Mouse (Mus musculus): ENCODE measurements around the gene Irf2. TPM values are rescaled to one million over a fixed set of nuclear protein-coding genes. Genes with fewer than 3 reads are reported as not detected.
A peak's percentile ranks its signal among the peaks of the same experiment; 100 is the strongest.

The Irf2 gene
- polyA plus RNA-seq, 1 experiment from 2014 or later, result 10.6 TPM

DNA sequence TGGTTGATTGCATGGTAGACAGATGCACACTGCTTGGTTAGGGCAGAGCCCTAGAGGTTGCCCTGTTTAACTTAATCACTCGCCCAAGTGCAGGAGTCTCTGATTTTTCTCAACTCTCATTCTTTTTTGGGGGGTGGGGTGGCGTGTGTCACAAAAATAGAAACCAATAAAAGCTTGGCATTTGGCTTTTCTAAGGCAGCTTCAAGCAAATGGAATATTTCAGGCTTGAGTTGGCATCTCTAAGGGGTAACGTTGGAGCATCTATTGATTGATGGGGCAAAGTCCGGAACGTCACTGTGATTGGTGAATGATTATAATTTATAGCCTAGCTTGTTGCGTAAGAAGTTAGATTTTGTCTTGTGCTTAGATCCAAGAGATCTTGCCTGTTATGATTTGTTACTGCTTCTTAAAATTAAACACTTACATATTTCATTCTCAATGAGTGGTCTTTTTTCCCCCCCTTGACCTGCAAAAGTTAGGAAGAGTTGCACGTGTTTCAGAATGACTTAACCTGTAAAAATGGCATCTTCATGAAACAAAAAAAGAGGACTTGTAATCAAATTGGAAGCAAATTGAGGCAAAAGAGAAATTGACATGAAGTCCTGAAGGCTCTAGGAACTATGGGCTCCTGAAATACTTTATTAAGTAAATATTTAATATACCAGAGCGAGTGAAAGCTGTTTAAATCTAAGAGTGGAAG, 2.6 kb downstream of the Irf2 start:
- H3K4me2 ChIP-seq (ENCODE audit: low read depth, low read length), result peak overlapping the region; percentile 88
- no peaks in the 10 kb centered on the region for H3K36me3 ChIP-seq (ENCODE audit: control insufficient read depth, insufficient read depth)
- H3K9ac ChIP-seq (ENCODE audit: low read depth, low read length), result peak overlapping the region; percentile 95; the same call in 1 of the 2 replicates
- peak overlapping the region; percentile 93 for H3K27ac ChIP-seq (ENCODE audit: low read length)
- peak overlapping the region; percentile 96 for H3K4me3 ChIP-seq (ENCODE audit: low read depth, low read length)
- H3K4me1 ChIP-seq (ENCODE audit: control insufficient read depth, low read depth, low read length), result peaks cover 27% of the 10 kb centered on the region
- WGBS (ENCODE audit: insufficient replicate concordance), result 38% methylated on average over 8 of the region's 8 CpGs
- H3K9me3 ChIP-seq (replicated peaks; ENCODE audit: control insufficient read depth, low read length), result no peaks in the 10 kb centered on the region
- ATAC-seq (ENCODE audit: low read depth), result no peak
- H3K27me3 ChIP-seq (ENCODE audit: control insufficient read depth, insufficient read depth, low read depth, low read length), result no peaks in the 10 kb centered on the region

DNA sequence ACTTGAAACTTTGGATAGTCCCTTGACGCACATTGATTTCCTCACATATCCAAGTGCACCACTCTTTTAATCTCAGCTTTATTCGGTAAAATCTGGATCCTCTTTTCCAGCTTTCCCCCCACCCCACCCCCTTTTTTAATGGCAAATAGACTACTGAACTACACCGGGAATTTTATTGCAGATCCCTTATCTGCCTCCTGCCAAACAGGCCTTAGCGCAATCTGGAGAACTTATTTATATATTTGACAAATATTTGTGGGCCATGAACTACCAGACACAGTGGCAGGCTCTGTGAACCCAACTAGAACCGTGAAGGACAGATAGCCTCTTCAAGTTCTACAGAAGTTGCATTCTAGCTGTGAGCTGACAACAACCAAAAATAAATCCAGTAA, 3.2 kb downstream of the Irf2 start:
- H3K27me3 ChIP-seq (ENCODE audit: control insufficient read depth, insufficient read depth, low read depth, low read length), result no peaks in the 10 kb centered on the region
- 0 out of 2 replicates have a peak overlapping the region, but pooled peaks have one; percentile 88 for H3K4me2 ChIP-seq (ENCODE audit: low read depth, low read length)
- no peaks in the 10 kb centered on the region for H3K36me3 ChIP-seq (ENCODE audit: control insufficient read depth, insufficient read depth)
- WGBS (ENCODE audit: insufficient replicate concordance), result 48% methylated on average over 5 of the region's 5 CpGs
- H3K27ac ChIP-seq (ENCODE audit: low read length), result no peak overlapping the region
- H3K4me3 ChIP-seq (ENCODE audit: low read depth, low read length), result no peak overlapping the region
- no peak for ATAC-seq (ENCODE audit: low read depth)
- H3K9ac ChIP-seq (ENCODE audit: low read depth, low read length), result no peak overlapping the region
- H3K4me1 ChIP-seq (ENCODE audit: control insufficient read depth, low read depth, low read length), result peaks cover 22% of the 10 kb centered on the region
- no peaks in the 10 kb centered on the region for H3K9me3 ChIP-seq (replicated peaks; ENCODE audit: control insufficient read depth, low read length)

DNA sequence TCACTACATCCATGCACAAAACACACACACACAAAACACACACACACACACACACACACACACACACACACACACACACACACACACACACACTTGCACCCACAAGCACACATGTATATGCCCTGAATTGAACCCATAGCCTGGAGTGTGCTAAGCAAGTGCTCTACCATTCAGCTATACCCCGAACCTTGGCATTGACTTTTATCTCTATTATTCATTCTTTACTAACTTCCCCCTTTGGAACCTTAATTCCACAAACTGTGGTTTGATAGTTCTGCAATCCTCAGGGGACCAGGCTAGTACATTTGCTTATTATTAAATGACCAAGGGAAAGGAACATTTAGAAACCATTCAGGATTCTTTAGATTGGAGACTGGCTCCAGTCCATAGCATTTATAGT, 5.9 kb downstream of the Irf2 start:
- H3K27me3 ChIP-seq (ENCODE audit: control insufficient read depth, insufficient read depth, low read depth, low read length), result no peaks in the 10 kb centered on the region
- no peak overlapping the region for H3K9ac ChIP-seq (ENCODE audit: low read depth, low read length)
- no peak overlapping the region for H3K4me3 ChIP-seq (ENCODE audit: low read depth, low read length)
- H3K36me3 ChIP-seq (ENCODE audit: control insufficient read depth, insufficient read depth), result no peaks in the 10 kb centered on the region
- no peak for ATAC-seq (ENCODE audit: low read depth)
- H3K4me1 ChIP-seq (ENCODE audit: control insufficient read depth, low read depth, low read length), result peaks cover 11% of the 10 kb centered on the region
- WGBS (ENCODE audit: insufficient replicate concordance), result 23% methylated on average over 1 of the region's 1 CpGs
- no peak overlapping the region for H3K4me2 ChIP-seq (ENCODE audit: low read depth, low read length)
- H3K9me3 ChIP-seq (replicated peaks; ENCODE audit: control insufficient read depth, low read length), result no peaks in the 10 kb centered on the region
- no peak overlapping the region for H3K27ac ChIP-seq (ENCODE audit: low read length)

DNA sequence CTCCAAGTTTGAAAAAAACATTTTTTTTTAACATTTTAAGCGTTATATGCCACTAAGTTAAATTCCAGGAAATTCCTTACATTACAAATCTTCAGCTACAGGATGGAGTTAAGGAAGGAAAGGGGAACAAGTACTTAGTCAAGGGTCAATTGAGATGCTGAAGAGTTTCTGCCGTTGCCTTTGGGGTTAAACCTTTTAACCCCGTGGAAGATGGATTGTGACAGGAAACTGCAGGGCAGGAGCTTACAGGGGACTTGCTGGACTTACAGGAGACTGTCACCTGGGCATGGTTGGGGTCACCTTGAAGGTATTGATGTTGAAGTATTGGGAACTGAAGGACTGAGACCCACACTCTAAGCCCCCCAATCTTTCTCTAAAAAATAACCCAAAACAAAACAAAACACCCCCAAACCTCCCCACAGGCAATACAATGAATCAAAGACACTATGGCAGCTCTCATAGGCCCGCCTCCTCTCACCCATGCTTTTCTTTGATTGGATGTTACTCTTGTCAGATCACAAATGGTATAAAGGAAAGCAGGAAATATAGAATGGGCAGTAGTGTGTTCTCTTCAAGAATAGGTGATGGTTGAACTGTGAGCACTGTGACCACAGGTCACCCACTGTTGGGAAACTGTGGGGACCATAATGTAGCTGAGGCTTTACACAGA, 7.9 kb downstream of the Irf2 start:
- Histone ChIP-seq H3K4me1 (ENCODE audit: control insufficient read depth, low read depth, low read length) (peaks cover 3% of the 10 kb centered on the region), H3K4me2 (ENCODE audit: low read depth, low read length) (no peak overlapping the region), H3K4me3 (ENCODE audit: low read depth, low read length) (no peak overlapping the region), H3K27me3 (ENCODE audit: control insufficient read depth, insufficient read depth, low read depth, low read length) (no peaks in the 10 kb centered on the region), H3K9ac (ENCODE audit: low read depth, low read length) (no peak overlapping the region), H3K9me3 (replicated peaks; ENCODE audit: control insufficient read depth, low read length) (no peaks in the 10 kb centered on the region), H3K27ac (ENCODE audit: low read length) (no peak overlapping the region), H3K36me3 (ENCODE audit: control insufficient read depth, insufficient read depth) (no peaks in the 10 kb centered on the region)
- WGBS (ENCODE audit: insufficient replicate concordance), result 44% methylated on average over 4 of the region's 4 CpGs
- no peak for ATAC-seq (ENCODE audit: low read depth)

DNA sequence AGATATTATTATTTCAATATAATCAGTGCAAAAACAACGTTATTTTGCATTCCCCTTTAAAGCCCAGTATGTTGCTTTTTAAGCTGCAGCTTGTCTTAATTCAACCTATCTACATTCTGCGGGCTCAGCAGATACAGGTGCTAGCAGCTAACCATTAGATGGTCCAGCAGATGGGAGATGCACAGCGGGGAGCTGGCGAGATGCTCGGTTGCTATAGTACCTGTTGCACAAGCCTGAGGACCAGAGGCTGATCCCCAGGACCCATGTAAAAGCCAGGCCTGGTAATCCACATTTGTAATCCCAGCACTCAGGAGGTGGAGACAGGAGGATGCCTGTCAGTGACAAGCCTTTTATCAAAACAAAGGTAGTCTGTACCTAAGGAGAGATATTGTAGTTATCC, 10.5 kb downstream of the Irf2 start:
- no peak overlapping the region for H3K27ac ChIP-seq (ENCODE audit: low read length)
- H3K4me3 ChIP-seq (ENCODE audit: low read depth, low read length), result no peak overlapping the region
- no peaks in the 10 kb centered on the region for H3K27me3 ChIP-seq (ENCODE audit: control insufficient read depth, insufficient read depth, low read depth, low read length)
- H3K9me3 ChIP-seq (replicated peaks; ENCODE audit: control insufficient read depth, low read length), result no peaks in the 10 kb centered on the region
- no peaks in the 10 kb centered on the region for H3K36me3 ChIP-seq (ENCODE audit: control insufficient read depth, insufficient read depth)
- H3K9ac ChIP-seq (ENCODE audit: low read depth, low read length), result no peak overlapping the region
- no peak overlapping the region for H3K4me2 ChIP-seq (ENCODE audit: low read depth, low read length)
- ATAC-seq (ENCODE audit: low read depth), result no peak
- no peaks in the 10 kb centered on the region; the same call in 1 of the 2 replicates for H3K4me1 ChIP-seq (ENCODE audit: control insufficient read depth, low read depth, low read length)
- 82% methylated on average over 5 of the region's 5 CpGs for WGBS (ENCODE audit: insufficient replicate concordance)

DNA sequence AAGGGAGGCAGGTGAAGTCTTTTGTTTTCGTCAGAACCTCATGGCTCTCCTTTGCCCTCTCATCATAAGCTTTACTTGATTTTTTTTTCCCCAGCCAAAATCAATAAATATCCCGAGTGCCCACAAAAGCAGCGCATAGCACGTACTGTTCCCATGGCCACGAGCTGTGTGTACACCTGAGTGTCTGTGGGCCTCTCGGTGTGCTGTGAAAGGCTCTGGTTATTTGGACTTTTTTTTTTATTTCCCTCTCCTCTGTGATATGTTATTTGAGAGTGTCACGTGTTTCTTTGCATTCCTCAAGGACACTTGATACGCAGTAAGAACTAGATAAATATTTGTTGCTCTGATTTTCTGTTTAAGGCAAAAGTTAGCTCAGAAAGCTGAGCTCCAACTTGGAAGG, 11.0 kb downstream of the Irf2 start:
- Histone ChIP-seq H3K36me3 (ENCODE audit: control insufficient read depth, insufficient read depth) (no peaks in the 10 kb centered on the region), H3K4me3 (ENCODE audit: low read depth, low read length) (no peak overlapping the region), H3K4me2 (ENCODE audit: low read depth, low read length) (no peak overlapping the region), H3K9ac (ENCODE audit: low read depth, low read length) (no peak overlapping the region), H3K4me1 (ENCODE audit: control insufficient read depth, low read depth, low read length) (no peaks in the 10 kb centered on the region; the same call in 1 of the 2 replicates), H3K27ac (ENCODE audit: low read length) (no peak overlapping the region), H3K27me3 (ENCODE audit: control insufficient read depth, insufficient read depth, low read depth, low read length) (no peaks in the 10 kb centered on the region), H3K9me3 (replicated peaks; ENCODE audit: control insufficient read depth, low read length) (no peaks in the 10 kb centered on the region)
- 0 out of 2 replicates have a peak, but pooled peaks have one; percentile 39 for ATAC-seq (ENCODE audit: low read depth)
- 75% methylated on average over 8 of the region's 8 CpGs for WGBS (ENCODE audit: insufficient replicate concordance)

DNA sequence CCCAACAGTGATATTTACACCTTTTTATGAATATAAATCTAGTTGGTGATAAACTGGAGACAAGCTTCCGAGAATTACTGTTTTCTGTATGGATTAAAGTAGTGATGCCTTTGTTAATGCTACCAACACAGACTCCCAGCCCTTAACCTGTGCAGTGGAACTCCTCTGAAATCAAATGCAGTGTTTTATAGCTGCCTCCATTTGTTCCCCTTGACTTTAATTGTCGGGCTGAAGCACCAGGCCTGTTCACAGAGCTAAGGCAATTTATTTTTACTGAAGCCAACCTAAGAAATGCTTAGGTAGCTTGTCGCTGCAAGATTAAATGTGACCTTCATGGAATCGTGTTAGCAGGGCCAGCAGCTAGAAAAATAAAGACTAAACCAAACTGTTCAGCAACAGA, 11.6 kb downstream of the Irf2 start:
- Histone ChIP-seq H3K36me3 (ENCODE audit: control insufficient read depth, insufficient read depth) (no peaks in the 10 kb centered on the region), H3K4me2 (ENCODE audit: low read depth, low read length) (no peak overlapping the region), H3K9ac (ENCODE audit: low read depth, low read length) (no peak overlapping the region), H3K27ac (ENCODE audit: low read length) (no peak overlapping the region), H3K9me3 (replicated peaks; ENCODE audit: control insufficient read depth, low read length) (no peaks in the 10 kb centered on the region), H3K4me3 (ENCODE audit: low read depth, low read length) (no peak overlapping the region), H3K4me1 (ENCODE audit: control insufficient read depth, low read depth, low read length) (no peaks in the 10 kb centered on the region), H3K27me3 (ENCODE audit: control insufficient read depth, insufficient read depth, low read depth, low read length) (no peaks in the 10 kb centered on the region)
- ATAC-seq (ENCODE audit: low read depth), result no peak
- 65% methylated on average over 4 of the region's 4 CpGs for WGBS (ENCODE audit: insufficient replicate concordance)

DNA sequence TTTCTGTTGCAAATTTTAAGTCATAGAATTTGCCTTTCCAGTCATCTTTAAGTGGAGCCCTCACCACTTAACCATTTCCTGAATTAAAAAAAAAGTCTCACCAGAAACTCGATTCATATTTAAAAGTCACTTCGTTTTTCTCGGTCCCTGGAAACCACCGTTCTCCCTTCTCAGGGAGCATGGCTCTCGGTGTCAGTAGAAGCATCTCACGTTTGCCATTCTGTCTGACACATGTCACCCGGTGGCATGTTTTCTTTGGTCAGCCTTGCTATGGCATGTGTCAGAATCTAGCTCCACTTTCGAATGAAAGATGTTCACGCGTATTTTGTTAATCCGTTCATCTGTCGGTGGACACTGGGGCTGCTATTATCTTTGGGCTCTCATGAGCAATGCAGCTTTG, 13.5 kb downstream of the Irf2 start:
- Histone ChIP-seq H3K36me3 (ENCODE audit: control insufficient read depth, insufficient read depth) (no peaks in the 10 kb centered on the region), H3K9me3 (replicated peaks; ENCODE audit: control insufficient read depth, low read length) (no peaks in the 10 kb centered on the region), H3K4me2 (ENCODE audit: low read depth, low read length) (no peak overlapping the region), H3K9ac (ENCODE audit: low read depth, low read length) (no peak overlapping the region), H3K27ac (ENCODE audit: low read length) (no peak overlapping the region), H3K27me3 (ENCODE audit: control insufficient read depth, insufficient read depth, low read depth, low read length) (no peaks in the 10 kb centered on the region), H3K4me1 (ENCODE audit: control insufficient read depth, low read depth, low read length) (peaks cover 2% of the 10 kb centered on the region; the same call in 1 of the 2 replicates), H3K4me3 (ENCODE audit: low read depth, low read length) (no peak overlapping the region)
- 69% methylated on average over 12 of the region's 12 CpGs for WGBS (ENCODE audit: insufficient replicate concordance)
- no peak for ATAC-seq (ENCODE audit: low read depth)

DNA sequence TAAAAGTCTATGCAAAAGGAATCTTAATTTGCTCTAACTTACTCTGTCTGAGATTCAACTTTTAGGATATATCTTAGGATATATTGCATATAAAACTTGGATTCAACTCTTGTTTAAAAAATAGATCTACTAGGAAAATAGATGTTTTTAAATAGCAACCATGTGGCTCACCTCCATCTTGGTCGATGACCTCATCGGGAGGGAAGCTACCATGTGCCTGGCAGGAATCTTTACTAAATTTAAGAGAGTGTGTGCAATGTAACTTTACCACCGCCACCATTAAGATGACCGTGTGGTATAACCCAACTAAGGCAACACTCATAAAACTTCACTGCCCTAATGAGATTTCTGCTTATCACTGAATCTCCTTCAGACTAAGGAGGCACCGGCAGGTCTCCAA, 14.8 kb downstream of the Irf2 start:
- no peak for ATAC-seq (ENCODE audit: low read depth)
- Histone ChIP-seq H3K4me1 (ENCODE audit: control insufficient read depth, low read depth, low read length) (peaks cover 12% of the 10 kb centered on the region), H3K27ac (ENCODE audit: low read length) (no peak overlapping the region), H3K9ac (ENCODE audit: low read depth, low read length) (no peak overlapping the region), H3K4me3 (ENCODE audit: low read depth, low read length) (no peak overlapping the region), H3K36me3 (ENCODE audit: control insufficient read depth, insufficient read depth) (no peaks in the 10 kb centered on the region), H3K27me3 (ENCODE audit: control insufficient read depth, insufficient read depth, low read depth, low read length) (no peaks in the 10 kb centered on the region), H3K4me2 (ENCODE audit: low read depth, low read length) (no peak overlapping the region), H3K9me3 (replicated peaks; ENCODE audit: control insufficient read depth, low read length) (no peaks in the 10 kb centered on the region)
- WGBS (ENCODE audit: insufficient replicate concordance), result 83% methylated on average over 5 of the region's 5 CpGs
